Mouse (Mus musculus) forebrain, postnatal 0 days (tissue): ENCODE data around the gene Shc4. TPM values are rescaled to one million over a fixed set of nuclear protein-coding genes. Genes with fewer than 3 reads are reported as not detected.

Experiments used
- ATAC-seq: fragments of 200-750 bp; cut with Nextera tagmentation; 2 replicates; pipeline ENCODE4 v1.8.0; 2017; ENCODE audit warnings: mild to moderate bottlenecking, moderate library complexity
- DNase-seq: peaks from one replicate; pipeline ENCODE4 v3.0.0-alpha.2; 2015
- H3K27ac ChIP-seq: fragments of 300-500 bp; sonication (generic); 2 replicates; pipeline ENCODE4 v1.5.1; 2014; ENCODE audit warnings: low read depth, mild to moderate bottlenecking, antibody characterized with exemption, low read length, moderate library complexity, mixed read lengths
- H3K27me3 ChIP-seq: fragments of 300-500 bp; sonication (generic); 2 replicates; pipeline ENCODE4 v1.6.1; 2014; ENCODE audit warnings: mild to moderate bottlenecking, low read length, mixed read lengths; ENCODE audit not compliant: insufficient read depth
- H3K36me3 ChIP-seq: fragments of 300-500 bp; sonication (generic); 2 replicates; pipeline ENCODE4 v1.6.1; 2014; ENCODE audit warnings: mild to moderate bottlenecking, moderate library complexity; ENCODE audit not compliant: insufficient read depth
- H3K4me1 ChIP-seq: fragments of 300-500 bp; sonication (generic); 2 replicates; pipeline ENCODE4 v1.6.1; 2014; ENCODE audit warnings: antibody characterized with exemption; ENCODE audit not compliant: insufficient read depth
- H3K4me2 ChIP-seq: fragments of 300-500 bp; sonication (generic); 2 replicates; pipeline ENCODE4 v1.6.1; 2014; ENCODE audit warnings: low read depth, mild to moderate bottlenecking, moderate library complexity
- H3K4me3 ChIP-seq: fragments of 300-500 bp; sonication (generic); 2 replicates; pipeline ENCODE4 v1.5.1; 2014; ENCODE audit warnings: low read depth, low read length, mixed read lengths
- H3K9ac ChIP-seq: fragments of 300-500 bp; sonication (generic); 2 replicates; pipeline ENCODE4 v1.6.1; 2014; ENCODE audit warnings: mild to moderate bottlenecking
- H3K9me3 ChIP-seq: fragments of 300-500 bp; sonication (generic); 2 replicates; pipeline ENCODE4 v1.6.1; 2016; ENCODE audit warnings: low read length
- CTCF ChIP-seq: sonication (generic); IDR thresholded peaks from 2 replicates; pipeline ENCODE4 v1.5.1; 2016; ENCODE audit warnings: antibody characterized with exemption, control low read depth, low read depth
- WGBS: fragments of 180-500 bp; shearing (Covaris S2); extraction: QIAGEN DNeasy Blood & Tissue Kit; methylation state at CpG from one replicate; pipeline ENCODE4 v1.1.7; 2014; 5-methylcytosine and 5-hydroxymethylcytosine counted together
- polyA plus RNA-seq: library from polyadenylated mRNA; unstranded; fragments of >200 nt; fragmentation: Nextera tagmentation; extraction: Ambion mirVana; gene quantifications from 2 replicates; pipeline ENCODE4 v1.2.1, GENCODE M21; 2015
- total RNA-seq: library from RNA; depleted of rRNA; stranded (reverse); fragments of >200 nt; gene quantifications from 2 replicates; pipeline ENCODE4 v1.2.3, GENCODE M21; 2014

The Shc4 gene
- total and polyA plus RNA-seq, 2 experiments from 2014 or later: 2.5 to 6.8 TPM

- TF ChIP-seq CTCF: peak; percentile 39; the same call in 1 of the 2 replicates
- Histone ChIP-seq H3K9ac (no peak overlapping the region), H3K27me3 (no peaks in the 10 kb centered on the region), H3K4me3 (no peak overlapping the region), H3K4me2 (no peak overlapping the region), H3K36me3 (no peaks in the 10 kb centered on the region), H3K9me3 (no peaks in the 10 kb centered on the region), H3K27ac (no peak overlapping the region), H3K4me1 (0 out of 2 replicates have a peak, but pooled peaks cover 7% of the 10 kb centered on the region)
- DNase-seq (no peak), ATAC-seq (no peak)
- WGBS: 50% methylated on average over 1 of the region's 1 CpGs
Observed at GRCm38 (mm10) chr2:125670846-125671245, 53.1 kb downstream of the Shc4 start.

- DNase-seq (no peak), ATAC-seq (no peak)
- H3K4me1 ChIP-seq: no peaks in the 10 kb centered on the region
- H3K4me2 ChIP-seq: no peak overlapping the region
- no peaks in the 10 kb centered on the region for H3K36me3 ChIP-seq
- 90% methylated on average over 7 of the region's 7 CpGs for WGBS
- no peak overlapping the region for H3K9ac ChIP-seq
- no peak for TF ChIP-seq CTCF
- H3K4me3 ChIP-seq: no peak overlapping the region
- H3K9me3 ChIP-seq: no peaks in the 10 kb centered on the region
- no peaks in the 10 kb centered on the region for H3K27me3 ChIP-seq
- no peak overlapping the region for H3K27ac ChIP-seq
Observed at GRCm38 (mm10) chr2:125667721-125668120, 56.2 kb downstream of the Shc4 start.

GRCm38 (mm10) chr2:125667184-125667583, 56.8 kb downstream of the Shc4 start:
- no peaks in the 10 kb centered on the region for H3K36me3 ChIP-seq
- no peaks in the 10 kb centered on the region for H3K4me1 ChIP-seq
- no peak overlapping the region for H3K4me3 ChIP-seq
- no peak overlapping the region for H3K4me2 ChIP-seq
- H3K9me3 ChIP-seq: no peaks in the 10 kb centered on the region
- 82% methylated on average over 5 of the region's 5 CpGs for WGBS
- DNase-seq (no peak), ATAC-seq (no peak)
- no peaks in the 10 kb centered on the region for H3K27me3 ChIP-seq
- no peak overlapping the region for H3K27ac ChIP-seq
- H3K9ac ChIP-seq: no peak overlapping the region
- no peak for TF ChIP-seq CTCF

GRCm38 (mm10) chr2:125666668-125667067, 57.3 kb downstream of the Shc4 start:
- Histone ChIP-seq H3K36me3 (no peaks in the 10 kb centered on the region), H3K27me3 (no peaks in the 10 kb centered on the region), H3K4me2 (no peak overlapping the region), H3K27ac (no peak overlapping the region), H3K9me3 (no peaks in the 10 kb centered on the region), H3K4me1 (no peaks in the 10 kb centered on the region), H3K9ac (no peak overlapping the region), H3K4me3 (no peak overlapping the region)
- no peak for DNase-seq
- no peak for TF ChIP-seq CTCF
- WGBS: 76% methylated on average over 4 of the region's 4 CpGs
- no peak for ATAC-seq

GRCm38 (mm10) chr2:125665909-125666308, 58.0 kb downstream of the Shc4 start:
- ATAC-seq (no peak), DNase-seq (no peak)
- TF ChIP-seq CTCF: no peak
- no peak overlapping the region for H3K27ac ChIP-seq
- H3K9ac ChIP-seq: no peak overlapping the region
- H3K4me1 ChIP-seq: no peaks in the 10 kb centered on the region
- no peaks in the 10 kb centered on the region for H3K36me3 ChIP-seq
- H3K9me3 ChIP-seq: no peaks in the 10 kb centered on the region
- H3K27me3 ChIP-seq: no peaks in the 10 kb centered on the region
- 88% methylated on average over 4 of the region's 4 CpGs for WGBS
- H3K4me2 ChIP-seq: no peak overlapping the region
- H3K4me3 ChIP-seq: no peak overlapping the region

GRCm38 (mm10) chr2:125665213-125665612, 58.7 kb downstream of the Shc4 start:
- no peaks in the 10 kb centered on the region for H3K4me1 ChIP-seq
- H3K4me3 ChIP-seq: no peak overlapping the region
- TF ChIP-seq CTCF: no peak
- H3K36me3 ChIP-seq: no peaks in the 10 kb centered on the region
- H3K27me3 ChIP-seq: no peaks in the 10 kb centered on the region
- H3K4me2 ChIP-seq: no peak overlapping the region
- H3K27ac ChIP-seq: no peak overlapping the region
- no peaks in the 10 kb centered on the region for H3K9me3 ChIP-seq
- ATAC-seq (no peak), DNase-seq (no peak)
- 83% methylated on average over 5 of the region's 5 CpGs for WGBS
- H3K9ac ChIP-seq: no peak overlapping the region

GRCm38 (mm10) chr2:125662517-125662916, 61.4 kb downstream of the Shc4 start:
- no peaks in the 10 kb centered on the region for H3K9me3 ChIP-seq
- WGBS: 92% methylated on average over 3 of the region's 3 CpGs
- no peak overlapping the region for H3K4me3 ChIP-seq
- no peaks in the 10 kb centered on the region for H3K4me1 ChIP-seq
- ATAC-seq (no peak), DNase-seq (no peak)
- no peak overlapping the region for H3K9ac ChIP-seq
- H3K27ac ChIP-seq: no peak overlapping the region
- no peaks in the 10 kb centered on the region for H3K36me3 ChIP-seq
- no peak for TF ChIP-seq CTCF
- H3K4me2 ChIP-seq: no peak overlapping the region
- no peaks in the 10 kb centered on the region for H3K27me3 ChIP-seq

- no peaks in the 10 kb centered on the region for H3K9me3 ChIP-seq
- H3K4me2 ChIP-seq: peak overlapping the region; percentile 33; the same call in 1 of the 2 replicates
- H3K27me3 ChIP-seq: no peaks in the 10 kb centered on the region
- WGBS: 84% methylated on average over 4 of the region's 4 CpGs
- no peak for TF ChIP-seq CTCF
- H3K9ac ChIP-seq: no peak overlapping the region
- DNase-seq (no peak), ATAC-seq (no peak)
- no peak overlapping the region for H3K27ac ChIP-seq
- H3K4me3 ChIP-seq: no peak overlapping the region
- no peaks in the 10 kb centered on the region for H3K4me1 ChIP-seq
- no peaks in the 10 kb centered on the region for H3K36me3 ChIP-seq
Observed at GRCm38 (mm10) chr2:125661156-125661555, 62.8 kb downstream of the Shc4 start.
